Mouse (Mus musculus): ENCODE measurements at regions not wholly inside any gene's neighbourhood (a gene's known extent, or its start where the extent isn't known, plus 50 kb on each side); places are given as distances from the start of the nearest gene placed in this dataset.

DNA sequence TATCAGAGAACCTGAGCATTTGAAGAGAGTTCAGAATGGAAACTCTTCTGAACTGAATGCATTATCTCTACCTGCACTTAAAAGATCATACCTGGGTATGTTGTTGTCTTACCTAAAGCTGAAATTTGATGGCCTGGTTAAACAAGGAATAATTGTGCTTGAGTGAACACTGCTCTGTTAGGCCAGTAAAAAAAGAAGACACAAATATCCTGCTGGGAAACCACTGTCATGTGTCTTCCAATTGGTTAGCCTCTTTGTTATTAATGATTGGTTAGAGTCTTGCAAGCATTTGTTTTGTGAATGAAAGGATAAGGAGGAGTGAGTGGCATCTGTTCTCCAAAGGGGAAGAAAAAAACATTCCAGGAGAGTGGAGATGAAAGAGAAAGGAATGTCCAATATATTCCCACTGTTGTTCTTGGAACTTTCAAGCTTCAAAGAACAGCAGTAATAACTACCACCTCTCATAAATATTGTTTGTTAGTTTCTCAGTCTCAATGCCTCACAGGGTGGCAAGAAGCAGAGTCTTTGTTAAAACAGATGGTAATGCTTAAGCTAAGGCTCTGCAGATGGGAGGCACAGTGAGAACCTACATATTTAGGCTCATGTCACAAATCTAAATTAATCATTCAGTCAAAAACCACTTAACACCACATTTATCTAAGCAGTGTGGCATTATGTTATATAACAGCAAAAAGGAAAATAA lies 165.5 kb downstream of the Dsel start:
- DNase-seq, result no peak

DNA sequence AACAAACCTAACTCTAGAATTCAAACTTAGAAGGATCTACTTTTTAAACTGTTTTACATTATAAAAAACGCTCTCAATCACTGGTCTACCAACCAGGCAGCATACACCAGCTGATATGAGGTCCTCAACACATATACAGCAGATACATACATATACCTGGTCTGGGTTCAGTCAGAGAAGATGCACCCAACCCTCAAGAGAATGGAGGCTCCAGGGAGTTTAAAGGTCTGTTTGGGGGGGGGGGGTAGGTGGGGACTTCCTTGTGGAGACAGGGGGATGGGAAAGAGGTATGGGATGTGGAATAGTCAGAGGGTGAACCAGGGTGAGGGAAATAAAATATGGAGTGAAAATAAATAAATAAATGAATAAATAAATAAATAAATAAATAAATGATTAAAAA lies 203.8 kb downstream of the Dsel start:
- no peak for DNase-seq

DNA sequence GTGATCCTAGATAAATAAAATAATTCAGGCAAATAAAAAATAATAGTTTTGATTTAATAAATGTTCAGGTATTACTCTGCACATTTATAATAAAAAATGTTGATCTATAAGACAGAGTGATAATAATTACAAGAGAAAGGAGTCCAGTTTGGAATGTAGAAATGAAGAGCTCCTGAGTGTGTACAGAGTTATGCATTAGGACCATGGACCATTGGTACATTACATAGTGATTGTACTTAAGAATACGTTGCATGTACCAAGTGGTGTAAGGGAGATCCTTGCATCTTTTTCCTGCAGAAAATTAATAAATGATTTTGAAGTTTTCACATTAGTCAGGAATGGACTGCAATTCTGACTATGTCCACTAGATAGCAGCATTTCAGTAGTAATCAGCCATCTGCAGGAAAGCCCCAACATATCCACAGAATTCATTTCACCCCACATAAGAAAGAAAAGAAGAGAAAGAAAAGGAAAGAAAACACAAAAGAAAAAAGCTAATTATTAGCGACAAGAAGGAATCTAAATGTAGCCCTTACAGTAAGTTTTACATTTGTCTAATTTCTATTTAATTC lies 204.5 kb downstream of the Dsel start:
- peak in 1 of 2 experiments; percentile 16 for DNase-seq

DNA sequence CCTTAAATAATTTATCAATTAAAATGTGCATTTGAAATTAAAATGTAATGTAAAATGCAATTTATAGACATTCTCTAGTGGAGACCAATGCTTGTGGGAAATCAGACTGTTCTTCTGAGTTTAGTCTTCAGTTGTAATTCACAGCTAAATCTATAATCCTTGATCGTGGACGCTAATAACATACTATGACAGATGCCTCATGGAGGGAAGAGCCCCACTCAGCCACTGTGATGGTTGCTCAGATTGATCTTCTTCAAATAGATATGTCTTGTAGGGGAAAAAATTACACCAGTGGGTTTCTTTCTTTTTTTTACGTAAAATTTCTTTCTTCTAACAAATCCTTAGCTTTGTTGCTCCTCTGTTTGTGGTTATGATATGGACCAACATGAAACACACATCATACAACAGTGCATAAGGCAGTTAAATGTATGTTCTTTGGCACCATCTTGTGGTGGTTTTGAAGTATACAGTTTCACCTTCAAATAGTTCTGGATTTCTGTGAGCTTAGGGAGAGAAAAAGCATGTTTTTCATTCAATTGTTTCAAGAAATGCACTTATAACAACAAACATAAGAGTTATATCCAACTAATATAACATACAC lies 230.8 kb downstream of the Dsel start:
- DNase-seq, result no peak

Data from cerebellum, postnatal 36 days (tissue).